Mouse (Mus musculus) ES-E14 (cell line): Measurements from ENCODE around the gene Fam216a.

Experiments used
- CHD2 ChIP-seq: IDR thresholded peaks from 2 replicates; pipeline ENCODE4 v1.6.1; 2014; ENCODE audit warnings: mild to moderate bottlenecking, low read depth, low read length, inconsistent platforms
- HCFC1 ChIP-seq: IDR thresholded peaks from 2 replicates; pipeline ENCODE4 v1.6.1; 2012; ENCODE audit warnings: low read length, inconsistent platforms, borderline replicate concordance; ENCODE audit not compliant: insufficient read depth
- ZC3H11A ChIP-seq: IDR thresholded peaks from 2 replicates; pipeline ENCODE4 v1.6.1; 2012; ENCODE audit warnings: low read depth, mild to moderate bottlenecking, inconsistent platforms, low read length, borderline replicate concordance
- ZNF384 ChIP-seq: IDR thresholded peaks from 2 replicates; pipeline ENCODE4 v1.6.1; 2012; ENCODE audit warnings: low read depth, low read length, inconsistent platforms

DNA sequence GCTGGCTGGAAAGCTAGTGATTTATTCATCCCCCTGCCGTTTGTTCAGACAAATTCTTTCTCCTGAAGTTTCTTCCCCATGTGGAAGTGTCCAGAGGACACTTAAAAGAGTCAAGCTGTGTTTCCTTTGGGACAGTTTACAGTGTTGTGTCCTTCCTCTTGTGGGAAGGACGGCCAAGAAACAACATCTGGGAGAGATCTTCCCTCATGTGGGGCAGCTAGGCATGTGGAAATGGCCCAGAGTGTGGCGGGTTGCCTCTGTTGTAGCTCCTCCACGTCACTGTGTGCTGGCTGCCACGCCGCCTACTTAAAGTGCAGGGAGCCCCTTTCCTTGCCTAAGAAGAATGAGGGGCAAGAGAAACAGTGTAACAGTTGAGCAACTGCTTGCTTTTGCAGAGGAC is 40.7 kb upstream of the Fam216a start:
- no peak for TF ChIP-seq CHD2
- TF ChIP-seq ZC3H11A: no peak
- no peak for TF ChIP-seq ZNF384
- TF ChIP-seq HCFC1: no peak
